Mouse (Mus musculus) MN1 (cell line): ENCODE data around the gene Armc9.

Experiments used
- DNase-seq: peaks from one replicate; pipeline ENCODE4 v3.0.0-alpha.2; 2016; ENCODE audit warnings: low spot score

The Armc9 gene

DNA sequence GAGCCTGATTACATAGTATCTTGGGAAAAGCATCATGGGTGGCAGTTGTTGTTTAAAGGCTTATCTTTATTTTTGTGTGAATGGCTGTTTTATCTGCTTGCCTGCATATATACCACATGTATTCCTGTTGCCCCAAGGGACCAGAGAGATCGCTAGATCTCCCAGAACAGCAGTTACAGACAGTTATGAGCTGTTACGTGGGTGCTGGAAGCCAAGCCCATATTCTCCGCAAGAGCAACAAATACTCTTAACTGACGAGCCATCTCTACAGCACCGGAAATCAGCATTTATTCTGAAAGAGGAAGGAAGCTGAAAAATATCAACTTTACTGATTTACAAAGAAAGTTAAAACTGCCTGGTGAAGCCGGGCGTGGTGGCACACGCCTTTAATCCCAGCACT is 74.1 kb downstream of the Armc9 start:
- no peak for DNase-seq

DNA sequence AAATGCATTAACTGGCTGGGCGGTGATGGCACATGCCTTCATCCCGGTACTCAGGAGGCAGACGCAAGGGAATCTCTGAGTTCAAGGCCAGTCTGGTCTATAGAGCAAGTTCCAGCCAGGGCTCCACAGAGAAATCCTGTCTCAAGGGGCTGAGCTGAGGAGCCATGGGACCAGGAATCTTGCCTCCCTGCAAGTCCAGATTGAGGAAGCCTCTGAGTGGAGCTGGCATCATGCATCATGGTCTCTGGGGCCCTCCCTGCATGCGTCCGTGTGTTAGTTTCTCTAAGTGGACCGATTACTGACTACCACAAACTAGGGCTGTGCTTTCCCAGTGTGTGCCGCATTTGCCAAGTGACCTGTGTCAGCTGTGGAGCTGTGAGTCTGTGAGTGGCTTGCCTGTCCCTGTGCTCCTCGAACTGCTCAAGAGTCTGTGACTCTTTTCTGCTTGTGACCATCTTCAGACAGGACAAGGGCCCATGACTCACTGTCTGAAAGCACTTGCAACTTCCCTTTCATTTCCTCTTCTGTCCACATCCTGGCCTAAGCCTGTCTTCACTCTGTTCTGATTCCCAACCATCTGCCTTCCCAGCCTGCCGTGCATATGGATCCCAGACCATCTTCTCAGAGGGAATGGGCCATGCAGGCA is 74.7 kb downstream of the Armc9 start:
- DNase-seq: no peak

DNA sequence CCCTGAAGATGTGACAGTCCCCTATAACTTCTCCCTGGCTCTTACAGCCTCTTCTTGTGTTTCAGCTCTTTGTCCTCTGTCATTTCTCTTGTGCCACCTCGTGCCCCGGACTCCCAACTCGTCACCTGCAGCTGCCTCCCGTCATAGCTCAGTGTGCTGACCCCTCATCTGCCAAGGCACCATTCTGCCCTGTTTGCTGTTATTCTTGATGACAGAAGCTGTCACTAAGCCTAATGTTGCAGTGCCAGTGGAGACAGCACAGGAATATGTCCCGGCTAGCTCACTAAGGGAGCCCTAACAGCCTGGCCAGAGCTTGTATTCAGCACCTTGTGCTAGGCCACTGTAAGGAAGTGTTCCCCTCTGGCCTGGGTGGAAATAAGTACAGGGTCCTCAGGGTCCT is 78.1 kb downstream of the Armc9 start:
- DNase-seq: no peak

DNA sequence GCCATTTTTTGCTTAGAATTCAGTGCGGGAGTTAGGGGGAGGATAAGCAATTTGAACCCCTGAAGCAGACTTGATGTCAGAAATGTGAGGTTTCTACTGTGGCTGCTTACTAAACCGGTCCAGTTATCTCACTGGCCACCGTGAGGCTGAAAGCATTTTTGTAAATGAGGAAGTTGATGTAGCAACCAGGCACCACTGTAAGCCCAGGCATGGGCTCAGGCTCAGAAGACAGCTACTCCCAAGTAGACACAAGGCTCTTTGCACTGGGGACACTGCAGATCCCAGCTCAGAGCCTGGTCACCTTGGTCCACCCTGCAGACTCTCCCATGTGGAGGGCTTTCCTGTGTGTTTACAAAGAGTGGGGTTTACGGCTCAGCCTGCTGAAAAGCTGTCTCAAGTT is 79.2 kb downstream of the Armc9 start:
- DNase-seq: no peak

DNA sequence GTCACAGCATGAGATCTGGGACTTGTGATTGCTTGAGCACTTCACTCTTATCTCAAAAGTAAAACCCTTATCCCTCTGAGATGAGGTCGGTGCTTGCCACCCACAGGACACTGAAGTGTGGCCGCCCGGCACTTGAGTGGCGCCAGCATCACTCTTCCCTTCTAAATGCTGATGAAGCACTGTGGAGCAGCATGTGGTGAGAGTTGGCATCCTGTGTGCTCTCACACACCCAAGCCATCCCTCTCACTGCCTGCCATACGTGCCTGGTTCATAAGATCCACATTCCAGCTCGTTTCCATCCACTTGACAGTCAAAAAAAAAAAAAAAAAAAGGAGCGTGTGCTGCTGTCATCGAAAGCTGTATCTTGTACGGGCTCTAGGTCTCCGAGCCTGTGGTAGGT is 80.5 kb downstream of the Armc9 start:
- no peak for DNase-seq

DNA sequence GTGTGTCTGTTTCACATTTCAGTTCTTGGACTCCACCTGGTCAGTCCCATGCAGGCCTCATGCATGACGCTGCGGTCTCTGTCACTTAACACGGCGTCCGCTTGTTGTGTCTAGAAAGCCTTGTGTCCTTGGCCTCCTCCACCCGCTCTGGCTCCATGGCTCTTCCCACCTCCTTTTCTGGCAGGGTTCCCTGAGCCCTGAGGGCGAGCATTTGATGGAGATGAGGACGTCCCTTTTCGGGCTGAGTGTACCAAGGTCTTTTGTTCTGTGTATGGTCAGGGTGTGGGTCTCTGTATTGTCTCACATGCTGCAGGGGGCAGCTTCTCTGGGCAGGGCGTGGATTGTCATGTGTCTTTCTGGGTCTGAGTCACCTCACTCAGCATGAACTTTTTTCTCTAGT is 81.9 kb downstream of the Armc9 start:
- no peak for DNase-seq

DNA sequence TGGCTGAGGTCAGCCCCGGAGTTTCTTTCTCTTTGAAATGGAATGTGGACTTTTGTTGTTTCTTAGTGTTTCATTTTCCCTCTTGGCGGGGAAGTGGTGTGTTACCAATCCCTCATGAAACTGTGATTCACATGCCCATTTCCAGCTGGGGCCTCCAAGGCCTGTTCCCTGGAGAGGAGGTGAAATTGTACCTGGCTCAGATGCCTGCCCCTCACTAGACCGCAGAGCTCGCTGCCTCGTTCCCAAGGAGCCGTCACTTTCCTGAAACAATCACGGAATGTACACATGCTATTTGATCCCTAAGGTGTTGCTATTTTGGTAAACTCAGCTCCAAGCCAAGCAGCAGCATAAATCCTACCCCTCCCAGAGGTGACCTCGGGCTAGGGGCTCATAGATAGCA is 84.4 kb downstream of the Armc9 start:
- no peak for DNase-seq

DNA sequence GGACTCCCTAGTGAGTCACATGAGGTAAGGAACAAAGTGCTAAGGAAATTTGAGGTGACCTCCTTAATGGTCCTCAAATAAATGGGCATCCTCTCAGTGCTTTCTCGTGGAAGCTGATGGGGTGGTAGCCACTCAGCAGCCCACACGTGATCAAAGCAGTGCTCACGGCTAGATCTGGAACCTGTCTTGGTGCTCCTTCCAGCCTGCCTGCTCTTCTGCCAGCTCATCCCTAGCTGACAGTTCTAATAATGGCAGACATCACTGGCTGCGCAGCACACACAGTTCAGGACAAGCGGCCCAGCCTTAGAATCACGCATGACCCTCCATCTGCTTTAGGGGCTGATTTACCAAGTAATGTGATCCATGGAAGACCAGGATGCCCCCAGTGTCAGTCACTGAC is 85.3 kb downstream of the Armc9 start:
- no peak for DNase-seq

DNA sequence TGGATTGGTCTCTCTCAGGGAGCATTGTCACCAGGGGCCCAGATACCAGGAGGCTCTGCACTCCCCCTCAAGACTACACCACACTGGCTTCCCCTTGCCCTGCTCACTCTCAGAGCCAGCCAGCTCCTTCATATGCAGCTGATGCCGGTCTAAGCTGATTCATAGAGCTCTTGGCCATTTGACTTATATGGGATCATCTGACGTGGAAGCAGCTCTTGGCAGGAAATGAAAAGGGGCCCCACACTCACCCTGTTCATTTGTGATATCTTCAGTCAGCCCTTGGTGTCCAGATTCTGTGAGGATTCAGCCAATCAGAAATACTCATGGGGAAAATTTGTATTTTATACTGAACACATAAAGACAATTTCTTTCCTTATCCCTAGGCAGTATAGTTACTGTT is 86.4 kb downstream of the Armc9 start:
- DNase-seq: no peak

DNA sequence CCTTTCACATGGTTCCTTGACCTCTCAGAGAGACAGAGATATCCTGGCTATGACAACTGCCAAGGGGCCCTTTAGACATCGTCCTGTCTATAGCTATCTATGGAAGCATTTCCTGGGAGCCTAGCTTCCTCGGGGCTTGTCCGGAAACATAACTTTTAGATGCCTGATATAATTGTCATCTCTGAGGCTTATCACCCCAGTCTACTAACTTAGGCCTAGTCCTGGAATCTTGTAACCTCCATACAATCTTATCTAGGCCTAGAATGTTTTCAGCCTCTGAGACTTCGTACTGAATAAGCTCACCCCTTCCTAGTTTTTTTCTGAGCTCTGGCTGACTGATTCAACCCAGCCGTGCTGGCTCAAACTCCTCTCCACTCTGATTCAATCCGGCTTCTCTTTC is 88.9 kb downstream of the Armc9 start:
- DNase-seq: no peak

DNA sequence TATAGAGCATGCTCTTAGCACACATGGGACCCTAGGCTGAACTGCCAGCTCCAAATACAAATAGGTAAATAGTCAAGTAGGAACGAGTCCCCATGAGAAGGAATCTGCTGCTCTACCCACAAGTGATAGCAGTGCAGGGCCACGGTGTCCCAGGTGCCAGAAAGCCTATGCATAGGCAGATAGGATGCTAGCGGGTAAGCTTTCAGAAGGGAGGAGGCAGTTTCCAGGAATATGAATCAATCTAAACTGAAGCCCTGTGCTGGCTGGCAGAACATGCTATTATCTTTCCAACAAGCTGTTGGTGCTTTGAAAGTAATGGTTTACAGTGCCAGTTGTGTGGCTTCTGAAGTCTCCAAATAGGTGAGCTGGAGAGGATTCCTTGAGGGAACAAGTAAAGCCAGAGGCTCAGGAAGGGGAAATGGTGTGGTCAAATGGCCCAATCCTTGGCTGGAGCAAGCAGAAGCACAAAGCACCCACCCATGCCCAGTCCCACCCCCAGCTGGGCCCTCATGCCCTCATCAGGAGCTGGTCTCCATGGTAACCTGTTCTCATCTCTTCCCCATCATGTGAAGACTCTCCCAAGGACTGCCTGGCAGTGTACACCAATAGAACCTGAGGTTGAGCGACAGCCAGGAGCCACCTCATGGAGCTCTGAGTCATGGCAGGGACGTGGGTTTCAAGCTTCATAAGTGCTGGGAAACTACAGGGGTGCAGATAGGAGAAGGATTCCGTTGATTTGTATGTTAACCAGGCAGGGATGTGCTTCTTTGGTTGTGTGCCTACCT is 90.9 kb downstream of the Armc9 start:
- no peak for DNase-seq

DNA sequence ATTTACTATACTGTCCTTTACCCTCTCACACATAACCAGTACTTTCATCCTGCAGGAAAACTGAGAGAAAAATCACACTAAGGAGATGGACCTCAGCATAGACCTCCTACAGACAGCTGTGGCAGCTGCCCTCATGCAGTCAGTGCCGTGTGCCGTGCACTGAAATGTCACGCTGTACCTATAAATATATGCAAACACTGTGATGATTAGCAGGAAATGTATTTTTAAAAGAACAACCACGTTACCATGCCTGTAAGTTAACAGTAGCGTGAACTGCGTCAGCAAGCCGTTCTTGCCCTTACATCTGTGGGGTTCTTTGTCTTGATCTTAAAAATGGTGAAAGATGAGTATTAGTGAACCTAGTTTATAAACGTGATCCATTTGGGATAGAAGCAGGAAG is 98.8 kb downstream of the Armc9 start:
- no peak for DNase-seq

DNA sequence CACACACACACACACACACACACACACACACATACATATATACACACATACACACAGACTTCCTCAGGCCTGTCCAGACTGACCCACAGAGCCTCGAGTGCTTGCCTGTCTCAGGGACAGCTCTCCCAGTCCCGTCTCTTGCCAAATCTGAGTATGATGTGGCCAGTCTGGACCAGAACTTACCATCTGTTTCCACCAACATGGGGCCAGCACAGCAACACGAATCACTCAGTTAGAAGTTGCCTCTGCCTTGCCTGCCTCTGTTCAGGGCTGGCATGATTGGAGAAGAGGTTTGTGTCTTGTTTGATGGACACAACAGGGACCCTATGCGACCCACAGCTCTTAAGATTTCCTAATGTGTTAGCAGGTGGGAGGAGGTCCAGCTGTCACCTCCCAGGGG is 101.7 kb downstream of the Armc9 start:
- no peak for DNase-seq

DNA sequence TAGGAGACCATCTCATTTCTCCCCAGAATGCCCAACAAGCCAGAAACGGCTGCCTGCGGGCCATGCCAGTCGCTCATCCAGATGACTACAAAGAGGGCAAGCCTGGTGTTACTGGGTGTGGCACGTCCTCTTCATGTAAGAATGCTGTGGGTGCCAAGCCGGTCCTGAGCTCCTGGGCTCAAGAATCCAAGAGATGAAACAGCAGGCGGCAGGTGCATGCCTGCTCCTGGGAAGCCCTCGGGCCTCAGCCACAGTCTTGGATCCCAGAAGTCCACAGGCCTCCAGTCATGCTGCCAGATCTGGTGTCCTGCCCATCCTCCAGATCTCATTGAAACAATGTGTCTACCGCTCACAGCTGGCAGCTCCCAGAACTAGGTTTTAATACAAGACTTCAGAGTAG is 102.6 kb downstream of the Armc9 start:
- no peak for DNase-seq

DNA sequence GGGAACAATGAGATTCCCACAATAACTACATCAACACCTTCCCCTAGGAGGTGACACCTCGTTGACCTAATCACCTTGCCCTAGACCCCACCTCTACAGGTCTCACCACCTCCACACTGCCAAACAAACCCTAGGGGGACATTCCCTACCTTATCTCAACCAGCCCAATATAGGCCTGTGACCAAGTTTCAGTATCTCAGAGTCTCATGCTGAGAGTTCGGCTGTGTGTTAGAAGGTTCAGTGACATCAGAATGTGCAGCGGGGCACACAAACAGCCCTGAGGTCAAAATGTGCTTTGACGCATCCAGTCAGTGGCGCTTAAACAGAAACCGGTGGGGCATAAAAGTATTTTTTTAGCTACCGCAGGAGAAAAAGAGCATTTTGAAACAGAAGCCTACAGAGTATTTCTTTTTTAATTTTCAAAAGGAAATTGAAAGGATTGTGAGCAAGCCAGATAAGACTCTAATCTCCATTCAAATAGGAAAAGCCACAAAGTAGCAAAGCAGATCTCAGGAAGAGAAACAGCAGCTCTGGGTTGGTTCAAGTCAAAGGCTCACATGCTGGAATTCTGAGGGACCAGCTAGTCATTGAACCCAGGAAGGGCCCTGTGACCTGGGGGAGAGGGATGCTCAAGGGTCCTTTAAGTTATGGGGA is 103.7 kb downstream of the Armc9 start:
- DNase-seq: no peak

DNA sequence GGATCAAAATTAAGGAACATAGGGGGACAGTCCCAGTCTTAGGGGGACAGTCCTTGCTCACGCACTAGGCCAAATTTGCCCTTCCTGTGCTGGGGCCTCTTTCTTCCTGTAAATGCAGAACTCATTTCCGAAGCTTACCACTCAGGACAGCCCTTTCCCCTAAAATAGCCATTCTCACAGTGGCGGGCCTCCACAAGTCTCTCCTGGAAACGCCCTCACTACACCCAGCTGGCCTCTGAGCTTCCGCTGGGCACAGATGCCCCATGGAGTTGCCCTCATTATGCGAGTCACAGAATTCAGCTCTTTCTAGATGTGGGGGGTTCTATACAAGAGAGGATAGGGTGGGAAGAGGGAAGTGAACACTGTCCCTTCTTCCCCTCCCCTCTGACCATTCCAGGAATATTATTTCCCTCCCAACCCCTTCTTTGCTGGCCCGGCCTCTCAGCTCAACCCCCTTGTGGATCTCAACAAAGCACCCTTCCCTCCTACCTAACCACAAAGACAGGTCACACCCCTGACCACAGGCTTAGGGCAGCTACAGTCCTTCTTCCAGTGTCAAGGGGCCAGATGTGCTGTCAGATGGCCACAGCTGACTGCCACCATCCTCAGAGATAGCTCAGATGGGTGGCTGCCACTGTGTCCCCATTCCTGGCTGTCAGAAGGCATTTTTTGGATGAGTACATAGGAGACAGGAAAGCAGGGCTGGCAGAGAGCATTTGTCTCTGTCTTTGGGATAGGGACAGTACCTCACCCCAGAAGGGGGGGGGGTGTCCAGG is 109.2 kb downstream of the Armc9 start:
- DNase-seq: no peak

DNA sequence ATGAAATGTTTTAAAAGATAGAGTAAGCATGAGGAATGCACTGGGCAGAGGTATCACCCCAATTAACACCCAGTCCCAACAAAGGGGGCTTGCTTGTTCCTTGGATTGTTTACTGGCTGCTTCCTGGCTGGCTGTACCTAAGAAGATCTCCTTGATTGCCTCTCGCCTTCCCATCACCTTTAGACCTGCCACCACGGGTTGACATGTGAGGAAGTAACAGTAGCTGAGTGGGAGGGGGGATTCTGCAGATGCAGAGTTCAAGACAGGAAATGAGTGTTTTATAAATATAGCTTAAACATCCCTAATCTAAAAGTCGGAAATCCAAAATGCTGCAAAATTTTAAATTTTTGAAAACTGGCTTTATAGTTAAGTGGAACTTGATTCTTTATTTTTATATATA is 110.5 kb downstream of the Armc9 start:
- no peak for DNase-seq

DNA sequence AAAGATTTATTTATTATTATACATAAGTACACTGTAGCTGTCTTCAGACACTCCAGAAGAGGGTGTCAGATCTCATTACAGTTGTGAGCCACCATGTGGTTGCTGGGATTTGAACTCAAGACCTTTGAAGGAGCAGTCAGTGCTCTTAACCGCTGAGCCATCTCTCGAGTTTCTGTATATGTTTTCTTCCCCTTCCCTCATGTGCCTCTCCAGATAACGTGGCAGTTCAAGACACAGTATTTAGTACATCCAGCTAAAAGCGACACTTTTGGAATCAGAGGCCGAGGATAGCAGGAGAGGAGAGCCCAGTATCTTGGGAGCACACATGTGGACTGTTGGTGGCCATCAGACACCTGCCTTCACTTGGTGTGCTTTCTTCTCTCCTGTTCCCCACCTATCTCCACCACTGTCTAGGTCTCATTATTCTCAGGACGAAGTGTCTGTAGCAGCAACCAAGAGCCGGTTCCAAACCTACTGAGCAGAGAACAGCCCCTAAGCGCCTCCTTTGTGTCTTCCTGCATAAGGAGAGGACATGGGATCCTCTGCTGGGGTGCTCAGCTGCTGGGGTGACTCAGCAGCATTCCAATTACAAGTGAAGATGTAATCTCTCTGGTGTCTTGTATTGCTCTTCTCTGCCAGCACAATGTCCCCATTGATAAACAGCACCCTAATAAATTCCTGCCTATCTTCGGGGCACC is 114.1 kb downstream of the Armc9 start:
- DNase-seq: no peak

DNA sequence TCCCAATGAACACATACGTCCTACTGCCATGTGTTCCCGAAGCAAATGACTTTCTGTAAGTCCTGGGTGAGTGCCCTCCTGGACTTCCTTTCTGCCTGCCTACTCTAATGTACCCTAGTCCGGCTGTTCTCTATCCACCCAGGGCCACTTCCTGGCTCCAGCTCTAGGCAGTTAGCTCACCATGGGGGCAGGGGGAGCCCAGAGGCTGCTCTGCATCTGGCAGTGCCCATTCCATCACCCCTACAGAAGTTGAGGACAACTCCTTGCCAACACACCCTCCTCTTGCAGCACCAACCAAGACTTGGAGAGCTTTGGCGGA is 114.6 kb downstream of the Armc9 start:
- DNase-seq: no peak

DNA sequence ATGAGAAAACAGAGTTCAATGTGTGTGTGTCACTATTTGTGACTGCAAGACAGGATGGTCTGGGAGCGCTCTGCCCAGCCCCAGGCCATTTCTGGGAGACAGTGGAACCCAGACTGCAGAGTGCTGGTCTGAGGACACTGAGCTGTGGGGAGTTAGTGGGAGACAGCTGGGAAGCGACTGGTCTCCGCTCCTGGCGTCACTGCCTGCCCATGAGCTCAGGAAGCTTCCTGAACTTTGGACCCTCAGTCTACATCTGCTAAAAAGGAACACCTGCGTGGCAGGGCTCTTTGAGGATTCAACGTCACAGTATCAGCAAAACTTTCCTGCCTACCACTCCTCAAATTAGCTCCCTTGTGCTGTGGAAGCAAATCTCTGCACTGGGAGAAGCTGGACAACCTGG is 117.1 kb downstream of the Armc9 start:
- no peak for DNase-seq

DNA sequence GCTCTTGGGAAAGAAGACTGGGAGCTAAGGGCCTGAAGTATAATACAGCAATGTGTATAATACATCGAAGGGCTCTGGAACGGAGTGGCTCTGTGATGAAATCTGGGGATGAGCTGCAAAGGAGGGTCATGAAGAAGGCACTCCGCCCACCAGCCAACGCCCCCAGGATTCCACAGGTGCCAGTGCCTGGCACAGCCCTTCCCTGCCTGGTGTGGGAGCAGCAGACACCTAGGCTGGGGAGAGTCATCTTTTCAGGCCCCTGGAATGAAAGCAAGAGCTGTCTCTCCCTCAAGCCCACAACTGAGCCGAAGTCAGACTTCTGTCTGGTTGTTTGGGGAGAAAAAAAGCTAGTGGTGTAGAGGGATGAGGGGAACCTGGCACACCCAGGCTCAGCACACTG is 122.5 kb downstream of the Armc9 start:
- DNase-seq: no peak

DNA sequence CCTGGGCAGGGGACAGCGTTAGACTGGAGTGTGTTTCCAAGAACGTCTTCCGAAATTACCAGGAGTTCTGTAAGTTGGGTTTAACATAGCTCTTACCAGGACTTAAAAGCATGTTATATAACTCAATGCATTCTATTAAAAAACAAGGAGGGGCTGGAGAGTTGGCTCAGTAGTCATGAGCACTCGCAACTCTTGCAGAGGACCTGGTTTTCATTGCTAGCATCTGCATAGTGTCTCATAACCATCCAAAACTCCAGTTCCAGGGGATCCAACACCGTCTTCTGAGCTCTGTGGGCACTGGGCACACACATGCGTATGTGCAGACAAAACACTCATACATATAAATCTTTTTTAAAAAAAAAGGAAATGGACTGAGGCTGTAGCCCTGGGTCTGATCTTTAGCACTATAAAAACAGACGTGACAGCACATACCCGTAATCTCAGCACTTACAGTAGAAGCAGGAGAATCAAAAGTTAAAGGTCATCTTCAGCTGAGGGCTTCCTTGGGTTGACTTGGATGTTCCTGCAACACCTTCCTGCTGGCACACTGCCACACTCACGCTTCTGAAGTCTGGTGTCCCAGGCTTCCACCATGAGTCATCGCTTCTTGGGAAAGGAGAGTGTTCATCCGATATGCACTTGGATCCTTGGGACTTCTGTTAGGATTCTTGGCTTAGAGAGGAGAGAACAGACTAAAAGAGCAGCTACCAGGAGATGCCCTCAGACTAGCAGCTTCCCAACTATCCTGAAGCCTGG is 127.4 kb downstream of the Armc9 start:
- DNase-seq: peak; percentile 31
